Mouse (Mus musculus) stomach, postnatal 0 days (tissue): ENCODE results near the gene Igfn1. TPM values are rescaled to one million over a fixed set of nuclear protein-coding genes. Genes with fewer than 3 reads are reported as not detected.

Experiments
- ATAC-seq: fragments of 200-750 bp; cut with Nextera tagmentation; 2 replicates; pipeline ENCODE4 v1.8.0; 2017; ENCODE audit not compliant: low FRiP score, low TSS enrichment
- DNase-seq: peaks from one replicate; pipeline ENCODE4 v3.0.0-alpha.2; 2016; ENCODE audit warnings: low spot score
- H3K27ac ChIP-seq: fragments of 300-500 bp; sonication (generic); replicated peaks from 2 replicates; pipeline ENCODE4 v1.5.1; 2014; ENCODE audit warnings: mild to moderate bottlenecking, control low read depth
- H3K27me3 ChIP-seq: fragments of 300-500 bp; sonication (generic); 2 replicates; pipeline ENCODE4 v1.6.1; 2014; ENCODE audit warnings: low read length; ENCODE audit not compliant: control insufficient read depth, insufficient read depth
- H3K36me3 ChIP-seq: fragments of 300-500 bp; sonication (generic); 2 replicates; pipeline ENCODE4 v1.6.1; 2014; ENCODE audit warnings: low read length, mixed read lengths; ENCODE audit not compliant: control insufficient read depth, insufficient read depth
- H3K4me1 ChIP-seq: fragments of 300-500 bp; sonication (generic); replicated peaks from 2 replicates; pipeline ENCODE4 v1.6.1; 2014; ENCODE audit warnings: antibody characterized with exemption; ENCODE audit not compliant: control insufficient read depth, insufficient read depth
- H3K4me2 ChIP-seq: fragments of 300-500 bp; sonication (generic); replicated peaks from 2 replicates; pipeline ENCODE4 v1.6.1; 2014; ENCODE audit warnings: low read depth, mild to moderate bottlenecking, control low read depth, moderate library complexity
- H3K4me3 ChIP-seq: fragments of 300-500 bp; sonication (generic); 2 replicates; pipeline ENCODE4 v1.5.1; 2014; ENCODE audit warnings: low read depth, low read length, control low read depth
- H3K9ac ChIP-seq: fragments of 300-500 bp; sonication (generic); 2 replicates; pipeline ENCODE4 v1.6.1; 2014; ENCODE audit warnings: mild to moderate bottlenecking, low read length, control low read depth, mixed read lengths
- H3K9me3 ChIP-seq: fragments of 300-500 bp; sonication (generic); 2 replicates; pipeline ENCODE4 v1.6.1; 2016; ENCODE audit warnings: low read length; ENCODE audit not compliant: control insufficient read depth
- CTCF ChIP-seq: IDR thresholded peaks from 2 replicates; pipeline ENCODE4 v1.5.1; 2016; ENCODE audit warnings: antibody characterized with exemption, low read depth, mild to moderate bottlenecking, moderate library complexity
- EP300 ChIP-seq: optimal IDR thresholded peaks from 2 replicates; pipeline ENCODE3; 2016; ENCODE audit warnings: antibody characterized with exemption
- WGBS: fragments of 180-500 bp; shearing (Covaris S2); extraction: QIAGEN DNeasy Blood & Tissue Kit; methylation state at CpG from one replicate; pipeline ENCODE4 v1.1.7; 2014; 5-methylcytosine and 5-hydroxymethylcytosine counted together
- polyA plus RNA-seq: library from polyadenylated mRNA; unstranded; fragments of >200 nt; fragmentation: Nextera tagmentation; extraction: Ambion mirVana; gene quantifications from 2 replicates; pipeline ENCODE4 v1.2.1, GENCODE M21; 2015

The Igfn1 gene
- polyA plus RNA-seq, 1 experiment from 2014 or later = 0.04 TPM

- no peaks in the 10 kb centered on the region for H3K27me3 ChIP-seq
- no peak overlapping the region for H3K4me3 ChIP-seq
- ATAC-seq (no peak), DNase-seq (no peak)
- 54% methylated on average over 7 of the region's 7 CpGs for WGBS
- no peak overlapping the region for H3K27ac ChIP-seq
- H3K36me3 ChIP-seq = peaks cover 14% of the 10 kb centered on the region
- H3K9ac ChIP-seq = no peak overlapping the region
- H3K4me1 ChIP-seq = no peaks in the 10 kb centered on the region
- H3K4me2 ChIP-seq = no peak overlapping the region
- H3K9me3 ChIP-seq = no peaks in the 10 kb centered on the region
- TF ChIP-seq CTCF = no peak
- TF ChIP-seq EP300 = no peak
These were observed 26.8 kb upstream of the Igfn1 start for GRCm38 (mm10) chr1:136032961-136033360.

- Histone ChIP-seq H3K27ac (no peak overlapping the region), H3K27me3 (no peaks in the 10 kb centered on the region), H3K36me3 (peaks cover 24% of the 10 kb centered on the region), H3K4me1 (no peaks in the 10 kb centered on the region), H3K4me2 (no peak overlapping the region), H3K9me3 (no peaks in the 10 kb centered on the region), H3K4me3 (no peak overlapping the region), H3K9ac (no peak overlapping the region)
- WGBS = 83% methylated on average over 6 of the region's 8 CpGs
- DNase-seq (no peak), ATAC-seq (no peak)
- TF ChIP-seq EP300 = no peak
- TF ChIP-seq CTCF = no peak
These were observed 25.6 kb upstream of the Igfn1 start for GRCm38 (mm10) chr1:136031697-136032096.

- H3K4me3 ChIP-seq = no peak overlapping the region
- no peak for DNase-seq
- TF ChIP-seq EP300 (no peak), CTCF (no peak)
- H3K4me1 ChIP-seq = no peaks in the 10 kb centered on the region
- H3K27ac ChIP-seq = no peak overlapping the region
- H3K9me3 ChIP-seq = no peaks in the 10 kb centered on the region
- 43% methylated on average over 7 of the region's 7 CpGs for WGBS
- no peak overlapping the region for H3K4me2 ChIP-seq
- H3K27me3 ChIP-seq = no peaks in the 10 kb centered on the region
- peaks cover 29% of the 10 kb centered on the region for H3K36me3 ChIP-seq
- ATAC-seq = no peak
- no peak overlapping the region for H3K9ac ChIP-seq
These were observed 24.1 kb upstream of the Igfn1 start for GRCm38 (mm10) chr1:136030201-136030600.

GRCm38 (mm10) chr1:136018390-136019189 is 12.4 kb upstream of the Igfn1 start:
- no peaks in the 10 kb centered on the region for H3K27me3 ChIP-seq
- peaks cover 2% of the 10 kb centered on the region for H3K36me3 ChIP-seq
- TF ChIP-seq EP300 = no peak
- TF ChIP-seq CTCF = no peak
- DNase-seq (peak; percentile 67), ATAC-seq (peak; percentile 47)
- H3K9me3 ChIP-seq = no peaks in the 10 kb centered on the region
- peak overlapping the region; percentile 88 for H3K4me3 ChIP-seq
- H3K27ac ChIP-seq = peak overlapping the region; percentile 73
- H3K4me1 ChIP-seq = no peaks in the 10 kb centered on the region
- peak overlapping the region; percentile 84 for H3K9ac ChIP-seq
- peak overlapping the region; percentile 98 for H3K4me2 ChIP-seq
- WGBS = 4% methylated on average over 24 of the region's 24 CpGs

- DNase-seq (peak; percentile 93), ATAC-seq (peak; percentile 99)
- H3K36me3 ChIP-seq = peaks cover 2% of the 10 kb centered on the region; the same call in 1 of the 2 replicates
- no peaks in the 10 kb centered on the region for H3K27me3 ChIP-seq
- H3K9ac ChIP-seq = peak overlapping the region; percentile 84
- peak overlapping the region; percentile 98 for H3K4me2 ChIP-seq
- WGBS = 0% methylated on average over 19 of the region's 22 CpGs
- TF ChIP-seq CTCF (no peak), EP300 (no peak)
- peak overlapping the region; percentile 73 for H3K27ac ChIP-seq
- H3K9me3 ChIP-seq = no peaks in the 10 kb centered on the region
- H3K4me3 ChIP-seq = peak overlapping the region; percentile 88
- no peaks in the 10 kb centered on the region for H3K4me1 ChIP-seq
These were observed 11.8 kb upstream of the Igfn1 start for GRCm38 (mm10) chr1:136017907-136018313.

GRCm38 (mm10) chr1:136017307-136017706 is 11.2 kb upstream of the Igfn1 start:
- ATAC-seq (0 out of 2 replicates have a peak, but pooled peaks have one; percentile 10), DNase-seq (no peak)
- Histone ChIP-seq H3K27ac (no peak overlapping the region), H3K9me3 (no peaks in the 10 kb centered on the region), H3K36me3 (peaks cover 2% of the 10 kb centered on the region; the same call in 1 of the 2 replicates), H3K27me3 (no peaks in the 10 kb centered on the region), H3K4me2 (peak overlapping the region; percentile 98; the same call in 1 of the 2 replicates), H3K4me3 (peak overlapping the region; percentile 88), H3K4me1 (no peaks in the 10 kb centered on the region), H3K9ac (no peak overlapping the region)
- TF ChIP-seq CTCF (no peak), EP300 (no peak)
- WGBS = 86% methylated on average over 2 of the region's 2 CpGs
